Mouse (Mus musculus) MN1 (cell line): ENCODE results near the gene Cnksr1.

ENCODE experiments used
- DNase-seq: peaks from one replicate; pipeline ENCODE4 v3.0.0-alpha.2; 2016; ENCODE audit warnings: low spot score

Gene Cnksr1

DNA sequence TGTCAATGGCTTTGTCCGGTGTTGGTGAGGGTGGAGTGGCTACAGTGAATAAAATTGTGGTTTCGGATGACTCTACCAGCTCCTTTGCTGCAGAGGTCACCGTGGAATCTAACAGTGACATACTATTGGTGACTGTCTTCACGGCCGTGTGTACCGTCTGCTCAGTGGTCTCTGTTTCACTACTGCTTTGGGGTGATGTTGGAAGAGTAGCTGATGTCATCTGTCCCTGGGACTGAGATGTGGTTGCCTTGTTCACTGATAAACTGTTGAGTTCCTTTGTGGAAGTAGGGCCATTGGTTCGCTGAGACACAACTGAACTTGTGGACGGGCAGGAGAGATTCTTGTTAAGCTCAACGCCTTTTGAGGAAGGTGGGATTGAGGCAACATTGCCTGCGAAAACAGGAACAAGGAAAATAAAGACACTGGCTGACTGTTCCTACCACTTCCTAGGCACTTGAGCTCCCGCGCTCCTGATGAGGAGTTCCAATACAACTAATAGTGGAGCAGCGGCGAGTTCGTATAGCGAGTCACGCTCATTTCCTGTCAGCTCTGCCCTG, 34.8 kb downstream of the Cnksr1 start:
- no peak for DNase-seq

DNA sequence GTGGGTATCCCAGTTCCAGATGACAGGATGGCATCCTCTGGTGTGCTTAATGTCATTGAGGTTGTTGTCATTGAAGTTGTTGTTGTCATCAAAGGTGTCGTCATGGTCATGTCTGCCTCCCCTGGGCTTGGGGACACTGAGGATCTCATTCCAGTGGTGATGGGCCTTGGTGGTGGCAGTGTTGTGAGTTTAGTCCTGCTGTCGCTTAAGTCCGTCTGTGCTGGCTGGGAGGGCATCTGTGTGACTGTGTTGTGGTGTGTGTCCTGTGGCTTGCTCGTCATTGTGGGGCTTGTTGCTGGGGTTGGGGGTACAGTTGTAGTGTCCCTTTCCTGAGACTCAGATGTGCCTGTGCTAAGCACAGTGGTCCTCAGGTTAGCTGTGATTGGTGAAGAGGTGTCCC, 35.3 kb downstream of the Cnksr1 start, which contains the start of gene Gm7534:
TSS of gene Gm7534 (minus strand) at position 101 of the 400 bp plus-strand sequence.
- no peak for DNase-seq

DNA sequence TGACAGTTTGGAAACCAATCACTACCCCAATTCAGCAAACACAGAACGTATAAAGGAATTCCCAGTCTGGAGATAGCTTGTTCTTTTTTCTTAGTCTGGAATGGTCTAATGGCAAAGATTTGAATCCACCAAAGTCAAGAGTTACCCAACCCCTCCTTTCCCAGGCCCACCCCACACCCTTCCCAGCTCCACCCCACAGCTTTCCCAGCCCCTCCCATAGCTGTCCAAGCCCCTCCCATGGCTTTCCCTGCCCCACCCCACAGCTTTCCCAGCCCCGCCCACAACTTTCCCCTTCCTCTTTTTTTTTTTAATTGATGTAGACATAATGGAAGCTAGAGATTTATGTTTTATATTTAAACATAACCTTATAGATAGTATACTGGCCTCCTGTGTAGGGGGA, 38.8 kb downstream of the Cnksr1 start:
- DNase-seq, result no peak

DNA sequence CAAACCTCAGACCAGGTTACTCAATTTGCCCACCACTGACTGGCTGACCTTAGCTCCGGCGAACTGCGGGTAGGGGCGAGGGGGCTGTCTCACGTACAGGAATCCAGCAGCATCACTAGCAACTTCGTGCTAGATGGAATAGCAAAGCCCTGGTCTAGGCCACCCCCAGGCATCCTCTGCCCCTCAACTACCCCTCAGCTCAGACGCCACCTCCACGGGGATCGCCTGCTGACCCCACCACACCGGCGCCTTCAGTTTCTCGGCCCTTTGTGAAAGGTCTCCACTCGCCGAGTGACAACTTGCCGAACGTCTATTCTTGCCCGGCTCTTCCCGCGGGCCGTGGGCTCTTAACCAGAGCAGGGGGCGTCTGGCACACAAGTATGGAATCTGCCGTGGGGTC, 51.9 kb downstream of the Cnksr1 start:
- DNase-seq, result no peak

DNA sequence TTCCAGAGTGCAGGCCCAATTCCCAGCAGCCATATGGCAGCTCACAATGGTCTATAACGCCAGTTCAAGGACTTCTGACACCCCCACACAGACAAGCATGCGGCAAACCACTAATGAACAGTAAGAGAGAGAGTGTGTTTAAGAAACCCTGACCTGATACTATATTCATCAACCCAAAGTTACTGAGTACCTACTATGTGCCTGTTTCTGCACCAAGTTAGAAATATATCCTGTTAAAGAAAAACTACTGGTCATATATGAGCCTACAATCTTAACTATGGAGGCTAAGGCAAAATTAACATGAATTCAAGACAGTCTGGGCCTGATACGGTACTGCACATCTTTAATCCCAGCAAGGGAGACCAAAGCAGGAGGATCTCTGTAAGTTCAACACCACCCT, 52.6 kb downstream of the Cnksr1 start:
- no peak for DNase-seq

DNA sequence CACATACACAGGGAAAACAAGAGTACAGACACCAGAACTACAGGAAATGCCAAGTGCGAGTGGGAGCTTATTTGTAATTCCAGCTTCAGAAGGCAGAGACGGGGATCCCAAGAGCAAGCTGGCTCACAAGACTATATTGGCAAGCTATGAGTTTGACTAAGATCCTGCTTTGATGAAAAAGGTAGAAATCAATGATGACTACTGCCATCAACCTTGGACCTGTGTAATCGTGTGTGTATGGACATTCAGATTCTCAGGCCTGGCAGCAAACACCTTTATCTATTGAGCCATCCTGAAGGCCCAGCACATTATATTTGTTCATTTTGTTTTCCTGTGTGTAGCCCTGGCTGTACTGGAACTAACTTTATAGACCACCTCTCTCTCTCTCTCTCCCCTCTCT, 54.5 kb downstream of the Cnksr1 start:
- DNase-seq, result no peak

DNA sequence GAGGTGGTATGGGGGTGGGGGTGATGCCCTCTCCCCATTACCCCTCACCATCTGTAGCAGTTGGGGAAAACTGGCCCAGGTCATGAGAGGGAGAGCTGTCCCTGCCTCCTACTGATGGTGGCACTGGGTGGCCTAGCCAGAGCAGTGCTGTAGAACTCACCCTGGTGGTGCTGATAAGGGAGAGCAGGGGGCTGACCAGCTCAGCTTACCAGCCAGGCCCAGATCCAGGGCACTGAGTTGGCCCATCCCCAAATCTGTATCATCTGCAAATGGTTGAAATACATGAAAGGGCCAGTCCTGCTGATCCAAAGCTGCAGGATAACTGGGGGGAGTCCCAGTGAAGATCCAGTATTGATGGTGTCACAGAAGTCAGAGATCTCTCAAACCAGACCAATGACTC, 56.4 kb downstream of the Cnksr1 start:
- peak; percentile 51 for DNase-seq

DNA sequence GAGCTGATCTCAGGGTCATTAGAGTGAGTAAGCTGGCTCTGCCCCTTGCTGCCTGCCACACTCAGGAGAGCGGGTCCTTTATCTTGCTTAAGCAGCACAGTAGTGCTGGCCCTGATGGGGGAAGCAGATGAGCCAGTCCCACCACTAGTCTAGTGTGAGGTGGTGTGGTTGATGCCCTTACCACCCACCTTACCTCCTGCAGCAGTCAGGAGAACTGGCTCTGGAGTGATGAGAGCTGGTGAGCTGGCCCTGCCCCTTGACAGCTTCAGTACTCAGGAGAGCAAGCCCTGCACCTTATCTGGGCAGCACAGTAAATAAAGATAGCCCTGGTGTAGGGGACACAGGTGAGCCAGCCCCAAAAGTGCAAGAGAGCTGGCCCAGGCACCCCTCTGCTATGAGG, 57.1 kb downstream of the Cnksr1 start:
- DNase-seq, result no peak
